Mouse (Mus musculus) gastrocnemius, postnatal 14 days (tissue): ENCODE data around the gene Mrps7. TPM values are rescaled to one million over a fixed set of nuclear protein-coding genes. Genes with fewer than 3 reads are reported as not detected.

Source experiments
- DNase-seq: peaks from one replicate; pipeline ENCODE4 v3.0.0; 2021; ENCODE audit warnings: mixed read lengths
- intact Hi-C: fragments of 180-260 bp; cut with DNase I; formaldehyde crosslinking; loops from one replicate; pipeline ENCODE4 v1.15.1; 2025; ENCODE audit warnings: low total_unique reads
- long read RNA-seq, 2 experiments: library from polyadenylated mRNA; stranded (forward); transcript quantifications; one replicate each; pipeline ENCODE4 v2.0.0; 2021
- total RNA-seq, 2 experiments: library from RNA; stranded (reverse); gene quantifications; 2 replicates each; pipeline ENCODE4 v1.2.3; 2021

Gene Mrps7
- 10 to 100 TPM; 63.6 to 65.4 TPM for total RNA-seq
- long read RNA-seq, experiment 1, transcript Mrps7-201 (5 exons, 1,962 nt), result major isoform, 92 of 101 reads
- long read RNA-seq, experiment 1, partial matches to known transcripts, result 4 of 101 reads
- long read RNA-seq, experiment 1, other reads (novel, unspliced or antisense), result 5 of 101 reads
- long read RNA-seq, experiment 2, transcript Mrps7-201 (5 exons, 1,962 nt), result major isoform, 97 of 101 reads
- long read RNA-seq, experiment 2, partial matches to known transcripts, result 2 of 101 reads
- long read RNA-seq, experiment 2, other reads (novel, unspliced or antisense), result 2 of 101 reads

DNA sequence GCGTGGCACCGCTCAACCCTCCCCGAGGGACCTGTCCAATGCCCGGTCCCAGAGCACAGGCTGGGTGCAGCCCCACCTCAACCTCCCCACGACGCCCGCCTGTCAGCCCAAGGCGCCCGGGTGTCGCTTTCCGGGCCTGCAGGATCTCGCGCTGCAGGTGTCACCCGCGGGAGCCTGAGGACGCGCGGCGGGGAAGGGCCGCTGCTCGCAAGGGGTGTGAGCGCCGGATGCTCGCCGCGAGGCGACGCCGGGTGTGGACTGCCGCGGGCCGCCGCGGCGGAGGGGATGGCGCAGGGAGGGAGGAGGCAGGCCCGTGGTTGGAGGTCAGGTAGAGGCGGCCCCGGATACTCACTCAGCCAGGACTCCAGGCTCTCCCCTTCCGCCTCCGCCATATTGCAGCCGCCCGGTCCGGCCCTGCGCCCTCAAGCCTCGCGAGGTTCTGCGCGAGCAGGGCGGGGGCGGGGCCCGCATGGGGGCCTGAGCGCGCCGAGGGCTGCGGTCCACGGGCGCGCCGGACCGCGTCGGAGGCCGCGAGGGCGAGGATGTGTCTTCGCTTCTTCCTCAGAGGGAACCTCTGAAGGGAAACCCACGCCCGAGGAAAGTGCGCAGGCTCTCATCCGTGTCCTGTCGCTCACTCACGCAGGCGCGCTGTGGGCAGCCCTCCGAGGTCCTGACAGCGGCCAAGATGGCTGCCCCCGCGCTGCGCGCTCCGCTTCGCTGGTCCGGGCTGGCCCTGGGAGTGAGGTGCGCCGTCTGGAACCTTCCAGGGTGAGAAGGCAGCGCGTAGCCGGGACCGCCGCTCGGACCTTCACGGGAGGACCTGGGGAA lies at the start of gene Mrps7, which contains the start of gene Gga3:
Gene Mrps7, plus strand, starts transcription at position 450 of the 828 bp plus-strand sequence.
Gene Gga3, minus strand, starts transcription at position 576 of the 828 bp plus-strand sequence.
- intact Hi-C loops, result loop anchor here (10.0 kb wide), 1 partner anchor 109 kb away; the partner anchor contains the start of gene Nt5c
- peak; percentile 94 for DNase-seq

GRCm38 (mm10) chr11:115555717-115556116 lies 48.0 kb upstream of the Mrps7 start:
- intact Hi-C loops, result no loop called here

DNA sequence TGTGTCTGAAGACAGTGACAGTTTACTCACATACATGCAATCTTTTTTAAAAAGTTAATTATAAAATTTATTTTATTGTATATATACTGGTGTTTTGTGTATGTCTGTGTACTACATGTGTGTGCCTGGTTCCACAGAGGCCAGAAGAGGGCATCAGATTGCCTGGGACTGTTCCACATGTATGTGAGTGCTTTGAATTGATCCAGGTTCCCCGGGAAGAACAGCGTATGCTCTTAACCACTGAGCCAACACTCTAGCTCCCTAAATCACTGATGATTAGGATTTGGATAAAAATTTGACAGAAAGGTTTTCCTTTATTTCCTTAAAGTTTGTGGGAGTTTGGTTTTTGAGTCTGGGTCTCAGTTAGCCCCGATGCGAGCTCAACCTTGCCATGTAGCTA lies 40.3 kb upstream of the Mrps7 start:
- no peak for DNase-seq
- intact Hi-C loops, result no loop called here

More at GRCm38 (mm10) chr11:115555717-115556116, 48.0 kb upstream of the Mrps7 start:
- DNase-seq, result no peak

GRCm38 (mm10) chr11:115564064-115564809 lies 39.5 kb upstream of the Mrps7 start, which contains the start of gene Nup85:
Gene Nup85 (plus strand): TSS chr11:115564434.
- intact Hi-C loops, result no loop called here
- peak; percentile 98 for DNase-seq

DNA sequence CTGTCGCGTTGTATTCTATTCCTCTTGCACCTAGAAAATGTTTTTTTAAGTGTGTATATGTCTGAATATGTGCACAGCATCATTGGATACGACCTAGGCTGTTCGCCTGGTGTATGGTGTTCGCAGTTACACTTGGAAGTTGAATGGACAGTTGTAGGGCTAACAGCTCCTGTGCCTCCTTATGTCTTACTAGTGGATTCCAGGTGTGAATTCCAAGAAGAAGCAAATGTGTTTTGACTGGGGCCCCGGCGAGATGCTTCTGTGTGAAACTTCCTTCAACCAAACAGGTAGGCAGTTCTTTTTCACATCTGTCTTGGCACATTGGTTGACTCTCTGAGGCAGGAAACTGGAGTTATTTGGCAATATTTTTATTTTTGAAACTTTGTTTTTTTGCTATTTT lies 38.8 kb upstream of the Mrps7 start:
- no peak for DNase-seq
- intact Hi-C loops, result no loop called here

DNA sequence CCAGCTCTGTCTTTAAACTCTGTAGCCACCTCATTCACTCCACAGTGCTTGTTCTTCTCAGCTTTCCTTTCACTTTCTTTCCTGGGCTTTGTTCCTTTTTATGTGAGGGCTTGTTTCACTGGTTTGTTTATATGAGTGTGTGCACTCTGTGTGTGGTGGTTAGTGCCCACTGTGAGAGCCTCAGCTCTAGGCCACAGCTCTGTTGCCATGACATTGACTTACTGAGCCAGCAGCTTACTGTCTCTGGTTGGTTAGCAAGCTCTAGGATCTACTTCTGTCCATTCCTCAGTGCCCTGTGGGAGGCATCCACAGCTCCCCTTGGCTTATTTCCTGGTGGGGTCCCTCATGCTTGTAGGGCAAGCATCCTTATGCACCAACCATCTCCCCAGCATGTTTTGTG lies 24.6 kb upstream of the Mrps7 start:
- no peak for DNase-seq
- intact Hi-C loops, result no loop called here

DNA sequence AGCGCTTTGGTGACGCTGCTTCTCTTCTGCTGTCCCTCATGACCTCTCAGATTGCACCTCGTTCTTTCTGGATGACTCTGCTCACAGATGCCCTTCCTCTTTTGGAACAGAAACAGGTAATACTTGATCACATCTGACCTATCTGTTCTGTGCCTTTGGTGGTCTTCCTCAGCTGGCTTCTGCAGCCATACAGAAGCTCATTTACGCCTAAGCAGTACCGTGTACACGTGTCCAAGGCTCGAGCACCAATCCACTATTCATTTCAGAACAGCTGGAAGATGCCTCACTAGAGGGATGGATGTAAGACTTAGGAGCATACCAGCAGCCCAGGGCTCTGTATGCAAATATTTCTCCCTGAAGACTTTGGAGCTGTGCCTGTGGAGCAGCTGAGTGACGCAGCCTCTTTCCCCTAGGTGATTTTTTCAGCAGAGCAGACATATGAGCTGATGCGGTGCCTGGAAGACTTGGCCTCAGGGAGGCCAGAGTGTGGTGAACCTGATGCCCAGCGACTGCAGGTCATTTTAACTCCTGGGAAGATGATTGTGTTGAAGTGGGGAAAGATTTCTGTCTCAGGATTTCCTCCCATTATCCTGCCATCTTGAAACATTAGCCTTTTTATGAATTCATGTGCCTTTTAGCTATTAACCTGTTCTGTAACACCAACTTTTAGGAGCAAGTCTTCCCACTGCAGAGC lies 20.7 kb upstream of the Mrps7 start:
- no peak for DNase-seq
- intact Hi-C loops, result no loop called here

DNA sequence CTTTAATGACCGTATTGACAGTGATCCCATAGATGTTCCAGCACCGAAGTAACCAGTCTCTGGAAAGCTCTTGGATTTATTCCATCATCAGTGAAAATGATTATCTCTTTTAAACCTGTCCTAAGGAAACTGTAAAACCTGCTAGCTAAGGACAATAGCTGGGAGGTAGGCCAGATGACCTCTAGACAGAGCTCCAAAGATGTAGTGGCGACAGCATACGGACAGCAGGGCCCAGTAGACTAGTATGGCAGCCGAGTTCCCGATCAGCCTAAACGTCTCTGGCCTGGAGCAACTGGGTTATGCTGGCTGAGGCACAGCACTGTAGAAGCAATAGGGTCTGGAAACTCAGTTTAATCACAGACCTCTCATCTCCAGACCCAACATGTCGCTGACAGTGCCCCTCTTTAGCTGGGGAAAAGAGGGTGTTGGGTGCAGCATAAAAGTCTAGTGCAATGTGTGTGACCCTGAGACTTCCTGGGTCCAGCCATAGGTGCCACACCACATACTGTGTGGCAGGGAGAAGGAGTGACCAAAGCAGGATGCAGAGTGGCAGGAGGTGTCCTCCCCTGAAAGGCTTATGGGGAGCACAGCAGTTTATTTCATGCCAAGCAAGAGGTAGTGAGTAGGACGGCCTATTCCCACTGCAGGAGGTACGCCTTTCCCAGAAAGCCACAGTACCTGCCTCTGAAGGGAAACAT lies 19.2 kb upstream of the Mrps7 start:
- no peak for DNase-seq
- intact Hi-C loops, result no loop called here

- intact Hi-C loops, result no loop called here
- no peak for DNase-seq
These were observed 18.1 kb upstream of the Mrps7 start for GRCm38 (mm10) chr11:115585573-115586100.

DNA sequence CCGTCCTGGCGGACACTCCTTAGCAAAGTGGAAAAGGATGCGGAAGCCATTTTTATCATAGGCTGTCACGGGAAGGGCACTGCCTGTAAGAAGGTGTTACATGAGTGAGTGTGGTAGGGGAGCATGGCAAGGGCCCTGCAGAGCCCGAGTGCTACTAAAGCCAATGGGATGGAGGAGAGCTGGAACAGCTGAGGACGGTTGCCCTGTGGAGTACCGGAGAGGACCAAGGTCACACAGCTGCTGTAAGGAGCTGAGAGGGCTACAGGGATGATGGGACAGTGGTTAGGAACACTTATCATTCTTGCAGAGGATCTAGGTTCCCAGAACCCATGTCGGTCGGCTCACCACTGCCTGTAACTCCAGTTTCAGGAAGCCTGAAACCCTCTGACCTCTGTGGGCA lies 17.3 kb upstream of the Mrps7 start:
- DNase-seq, result no peak
- intact Hi-C loops, result no loop called here

- no peak for DNase-seq
- intact Hi-C loops, result no loop called here
These were observed 15.7 kb upstream of the Mrps7 start for GRCm38 (mm10) chr11:115587984-115588383.

DNA sequence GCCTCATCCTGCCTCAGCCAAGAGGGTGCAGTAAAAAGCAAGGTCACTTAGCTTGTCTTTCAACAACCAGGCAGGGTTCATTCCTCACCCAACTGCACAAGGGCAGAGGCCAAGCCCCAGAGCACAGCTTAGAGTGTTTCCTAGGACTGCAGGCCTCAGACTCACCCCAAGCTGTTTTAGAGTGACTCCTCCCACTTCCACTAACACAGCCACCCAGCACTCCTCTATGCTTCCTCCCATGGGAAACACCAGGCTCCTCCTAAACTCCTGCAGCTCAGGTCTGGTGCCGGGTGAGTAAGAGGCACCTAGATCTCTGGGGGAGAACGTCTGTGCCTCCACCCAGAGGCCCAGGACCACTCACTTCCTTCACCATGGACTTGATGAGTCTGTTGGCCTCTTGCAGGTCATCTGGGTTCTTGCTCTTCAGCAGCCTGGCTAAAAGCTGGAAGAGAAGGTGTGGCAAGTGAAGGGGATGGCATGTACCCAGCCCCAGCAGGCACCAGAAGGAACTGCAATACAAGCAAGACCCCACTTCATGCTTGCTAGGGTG lies 13.1 kb upstream of the Mrps7 start:
- DNase-seq, result no peak
- intact Hi-C loops, result no loop called here

DNA sequence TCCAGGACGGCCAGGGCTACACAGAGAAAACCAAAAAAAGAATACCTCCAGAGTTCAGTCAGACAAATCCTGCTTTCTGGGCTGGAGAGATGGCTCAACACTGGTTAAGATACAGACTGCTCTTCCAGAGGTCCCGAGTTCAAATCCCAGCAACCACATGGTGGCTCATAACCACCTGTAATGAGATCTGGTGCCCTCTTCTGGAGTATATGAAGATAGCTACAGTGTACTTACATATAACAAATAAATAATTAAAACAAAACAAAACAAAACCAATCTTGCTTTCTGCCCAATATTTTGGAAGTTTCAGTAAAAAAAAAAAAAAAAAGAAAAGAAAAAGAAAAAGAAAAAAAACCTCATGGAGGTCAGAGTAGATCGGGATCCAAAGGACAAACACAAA lies 8.5 kb upstream of the Mrps7 start:
- no peak for DNase-seq
- intact Hi-C loops, result no loop called here

DNA sequence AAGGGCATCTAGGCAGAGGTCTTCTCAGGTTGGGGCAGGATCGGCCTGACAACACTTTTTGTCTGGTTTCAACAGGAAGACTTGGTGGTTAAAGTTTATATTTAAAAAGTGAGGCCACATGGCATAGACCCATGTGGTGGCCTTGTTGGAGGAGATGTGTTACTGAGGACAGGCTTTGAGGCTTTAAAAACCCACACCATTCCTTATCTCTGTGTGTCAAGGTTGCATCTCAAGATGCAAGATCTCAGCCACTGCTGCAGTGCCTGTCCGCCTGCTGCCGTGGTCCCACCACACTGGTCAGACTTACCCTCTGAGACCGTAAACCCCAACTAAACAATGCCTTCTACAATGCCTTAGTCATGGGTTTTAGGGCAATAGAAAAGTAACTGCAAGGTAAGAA lies 5.4 kb upstream of the Mrps7 start:
- no peak for DNase-seq
- intact Hi-C loops, result no loop called here

- DNase-seq, result no peak
- intact Hi-C loops, result loop anchor here (10.0 kb wide), 1 partner anchor 105 kb away; the partner anchor contains the start of gene Nt5c
These were observed 4.0 kb upstream of the Mrps7 start for GRCm38 (mm10) chr11:115599722-115600121.

DNA sequence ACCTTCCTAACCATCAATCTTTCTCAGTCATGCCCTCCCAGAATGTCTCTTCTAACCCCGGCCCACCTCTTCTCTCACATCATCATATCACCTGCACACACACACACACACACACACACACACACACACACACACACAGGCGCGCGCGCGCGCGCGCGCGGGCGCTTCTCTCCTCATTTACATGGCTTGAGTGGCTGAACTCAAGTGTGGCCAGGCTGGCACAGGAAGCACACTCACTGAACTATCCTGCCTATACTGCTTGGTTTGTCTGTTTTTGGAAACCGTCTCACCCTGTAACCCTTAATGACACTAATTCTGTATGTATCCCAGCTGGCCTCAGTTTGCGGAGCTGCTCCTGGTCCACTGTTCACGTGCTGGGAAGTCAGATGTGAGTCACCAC lies 3.0 kb upstream of the Mrps7 start:
- intact Hi-C loops, result loop anchor here (10.0 kb wide), 1 partner anchor 106 kb away; the partner anchor contains the start of gene Nt5c
- DNase-seq, result no peak

GRCm38 (mm10) chr11:115601174-115601573 lies 2.6 kb upstream of the Mrps7 start:
- intact Hi-C loops, result loop anchor here (10.0 kb wide), 1 partner anchor 106 kb away; the partner anchor contains the start of gene Nt5c
- DNase-seq, result no peak

GRCm38 (mm10) chr11:115603128-115603475 lies 623 bp upstream of the Mrps7 start:
- DNase-seq, result no peak
- intact Hi-C loops, result loop anchor here (10.0 kb wide), 1 partner anchor 108 kb away; the partner anchor contains the start of gene Nt5c
